Mouse (Mus musculus) midbrain, embryonic 14.5 days (tissue): ENCODE measurements at regions not wholly inside any gene's neighbourhood (a gene's known extent, or its start where the extent isn't known, plus 50 kb on each side); places are given as distances from the start of the nearest gene placed in this dataset.

ENCODE experiments used
- ATAC-seq: fragments of 200-750 bp; cut with Nextera tagmentation; 2 replicates; pipeline ENCODE4 v1.8.0; 2017; ENCODE audit warnings: moderate number of reproducible peaks, moderate library complexity; ENCODE audit not compliant: low FRiP score, low TSS enrichment
- DNase-seq: peaks from one replicate; pipeline ENCODE4 v3.0.0-alpha.2; 2015
- H3K27ac ChIP-seq: fragments of 300-500 bp; sonication (generic); replicated peaks from 2 replicates; pipeline ENCODE4 v1.5.1; 2014; ENCODE audit warnings: mild to moderate bottlenecking, low read depth, low read length, moderate library complexity
- H3K27me3 ChIP-seq: fragments of 300-500 bp; sonication (generic); 2 replicates; pipeline ENCODE4 v1.6.1; 2014; ENCODE audit warnings: low read length, control low read depth, mixed read lengths; ENCODE audit not compliant: control insufficient read depth, insufficient read depth
- H3K36me3 ChIP-seq: fragments of 300-500 bp; sonication (generic); 2 replicates; pipeline ENCODE4 v1.6.1; 2014; ENCODE audit warnings: low read length, control low read depth; ENCODE audit not compliant: control insufficient read depth, insufficient read depth
- H3K4me1 ChIP-seq: fragments of 300-500 bp; sonication (generic); 2 replicates; pipeline ENCODE4 v1.6.1; 2014; ENCODE audit warnings: mild to moderate bottlenecking, antibody characterized with exemption, low read length, control low read depth; ENCODE audit not compliant: control insufficient read depth, insufficient read depth
- H3K4me2 ChIP-seq: fragments of 300-500 bp; sonication (generic); 2 replicates; pipeline ENCODE4 v1.6.1; 2014; ENCODE audit warnings: mild to moderate bottlenecking, low read length, moderate library complexity
- H3K4me3 ChIP-seq: fragments of 300-500 bp; sonication (generic); replicated peaks from 2 replicates; pipeline ENCODE4 v1.5.1; 2014; ENCODE audit warnings: low read depth, low read length
- H3K9ac ChIP-seq: fragments of 300-500 bp; sonication (generic); replicated peaks from 2 replicates; pipeline ENCODE4 v1.6.1; 2014; ENCODE audit warnings: mild to moderate bottlenecking, low read length, moderate library complexity
- H3K9me3 ChIP-seq: fragments of 300-500 bp; sonication (generic); 2 replicates; pipeline ENCODE4 v1.6.1; 2016; ENCODE audit warnings: low read length, control low read depth, mixed read lengths; ENCODE audit not compliant: control insufficient read depth
- WGBS: fragments of 180-500 bp; shearing (Covaris S2); extraction: QIAGEN DNeasy Blood & Tissue Kit; methylation state at CpG from one replicate; pipeline ENCODE4 v1.1.7; 2014; 5-methylcytosine and 5-hydroxymethylcytosine counted together

GRCm38 (mm10) chr1:39047316-39047715 lies 61.9 kb downstream of the Pdcl3 start:
- H3K27ac ChIP-seq, result no peak overlapping the region
- no peaks in the 10 kb centered on the region for H3K4me1 ChIP-seq
- H3K9me3 ChIP-seq, result peaks cover 4% of the 10 kb centered on the region; the same call in 1 of the 2 replicates
- ATAC-seq, result no peak
- H3K27me3 ChIP-seq, result no peaks in the 10 kb centered on the region
- 95% methylated on average over 6 of the region's 6 CpGs for WGBS
- H3K36me3 ChIP-seq, result no peaks in the 10 kb centered on the region
- no peak overlapping the region for H3K4me3 ChIP-seq
- H3K4me2 ChIP-seq, result no peak overlapping the region
- DNase-seq, result no peak
- no peak overlapping the region for H3K9ac ChIP-seq

GRCm38 (mm10) chr1:39057304-39057703 lies 71.9 kb downstream of the Pdcl3 start:
- no peaks in the 10 kb centered on the region for H3K36me3 ChIP-seq
- ATAC-seq (no peak), DNase-seq (no peak)
- H3K4me3 ChIP-seq, result no peak overlapping the region
- no peak overlapping the region for H3K27ac ChIP-seq
- H3K27me3 ChIP-seq, result no peaks in the 10 kb centered on the region
- 84% methylated on average over 6 of the region's 6 CpGs for WGBS
- no peak overlapping the region for H3K4me2 ChIP-seq
- no peaks in the 10 kb centered on the region for H3K4me1 ChIP-seq
- H3K9me3 ChIP-seq, result no peaks in the 10 kb centered on the region
- H3K9ac ChIP-seq, result no peak overlapping the region

GRCm38 (mm10) chr1:39062509-39062908 lies 77.1 kb downstream of the Pdcl3 start:
- ATAC-seq (no peak), DNase-seq (no peak)
- H3K9ac ChIP-seq, result no peak overlapping the region
- no peak overlapping the region for H3K4me3 ChIP-seq
- no peaks in the 10 kb centered on the region for H3K4me1 ChIP-seq
- no peak overlapping the region for H3K4me2 ChIP-seq
- no peaks in the 10 kb centered on the region for H3K9me3 ChIP-seq
- H3K27me3 ChIP-seq, result no peaks in the 10 kb centered on the region
- 96% methylated on average over 6 of the region's 6 CpGs for WGBS
- H3K36me3 ChIP-seq, result no peaks in the 10 kb centered on the region
- H3K27ac ChIP-seq, result no peak overlapping the region

GRCm38 (mm10) chr1:39063666-39064385 lies 78.4 kb downstream of the Pdcl3 start:
- no peak overlapping the region for H3K27ac ChIP-seq
- no peak overlapping the region for H3K9ac ChIP-seq
- ATAC-seq (no peak), DNase-seq (no peak)
- no peak overlapping the region for H3K4me3 ChIP-seq
- WGBS, result 78% methylated on average over 13 of the region's 13 CpGs
- H3K9me3 ChIP-seq, result no peaks in the 10 kb centered on the region
- H3K27me3 ChIP-seq, result no peaks in the 10 kb centered on the region
- no peaks in the 10 kb centered on the region for H3K4me1 ChIP-seq
- H3K36me3 ChIP-seq, result no peaks in the 10 kb centered on the region
- no peak overlapping the region for H3K4me2 ChIP-seq

- no peak for ATAC-seq
- WGBS, result 90% methylated on average over 3 of the region's 3 CpGs
- H3K4me3 ChIP-seq, result no peak overlapping the region
Measured at GRCm38 (mm10) chr1:39064781-39065180, 79.4 kb downstream of the Pdcl3 start.

GRCm38 (mm10) chr1:39067901-39068300 lies 82.5 kb downstream of the Pdcl3 start:
- no peak for ATAC-seq
- DNase-seq, result no peak
- Histone ChIP-seq H3K4me3 (no peak overlapping the region), H3K9ac (no peak overlapping the region), H3K4me2 (no peak overlapping the region), H3K27me3 (no peaks in the 10 kb centered on the region), H3K36me3 (no peaks in the 10 kb centered on the region), H3K4me1 (no peaks in the 10 kb centered on the region), H3K9me3 (no peaks in the 10 kb centered on the region), H3K27ac (no peak overlapping the region)
- 67% methylated on average over 3 of the region's 3 CpGs for WGBS

More at GRCm38 (mm10) chr1:39064781-39065180, 79.4 kb downstream of the Pdcl3 start:
- no peaks in the 10 kb centered on the region for H3K9me3 ChIP-seq
- H3K27ac ChIP-seq, result no peak overlapping the region
- H3K36me3 ChIP-seq, result no peaks in the 10 kb centered on the region
- no peak for DNase-seq
- no peaks in the 10 kb centered on the region for H3K4me1 ChIP-seq
- no peaks in the 10 kb centered on the region for H3K27me3 ChIP-seq
- no peak overlapping the region for H3K4me2 ChIP-seq
- H3K9ac ChIP-seq, result no peak overlapping the region

- no peaks in the 10 kb centered on the region for H3K27me3 ChIP-seq
- H3K4me1 ChIP-seq, result no peaks in the 10 kb centered on the region
- no peak for ATAC-seq
- H3K9ac ChIP-seq, result no peak overlapping the region
- no peak for DNase-seq
- no peak overlapping the region for H3K4me3 ChIP-seq
- H3K36me3 ChIP-seq, result no peaks in the 10 kb centered on the region
- no peak overlapping the region for H3K27ac ChIP-seq
- H3K4me2 ChIP-seq, result no peak overlapping the region
- no peaks in the 10 kb centered on the region for H3K9me3 ChIP-seq
- WGBS, result 81% methylated on average over 11 of the region's 11 CpGs
Measured at GRCm38 (mm10) chr1:39069086-39069655, 83.8 kb downstream of the Pdcl3 start.

- Histone ChIP-seq H3K4me1 (no peaks in the 10 kb centered on the region), H3K9me3 (no peaks in the 10 kb centered on the region), H3K36me3 (no peaks in the 10 kb centered on the region), H3K27me3 (no peaks in the 10 kb centered on the region), H3K27ac (no peak overlapping the region), H3K4me2 (no peak overlapping the region), H3K9ac (no peak overlapping the region), H3K4me3 (no peak overlapping the region)
- no peak for DNase-seq
- ATAC-seq, result no peak
- WGBS, result 69% methylated on average over 7 of the region's 7 CpGs
Measured at GRCm38 (mm10) chr1:39069676-39070075, 84.3 kb downstream of the Pdcl3 start.

- H3K27me3 ChIP-seq, result no peaks in the 10 kb centered on the region
- WGBS, result 91% methylated on average over 5 of the region's 5 CpGs
- H3K4me3 ChIP-seq, result no peak overlapping the region
- H3K4me1 ChIP-seq, result no peaks in the 10 kb centered on the region
- peaks cover 5% of the 10 kb centered on the region for H3K9me3 ChIP-seq
- no peak for DNase-seq
- ATAC-seq, result no peak
- H3K27ac ChIP-seq, result no peak overlapping the region
- H3K9ac ChIP-seq, result no peak overlapping the region
- H3K4me2 ChIP-seq, result no peak overlapping the region
- no peaks in the 10 kb centered on the region for H3K36me3 ChIP-seq
Measured at GRCm38 (mm10) chr1:39075966-39076365, 90.6 kb downstream of the Pdcl3 start.
